Mouse (Mus musculus) thymus, postnatal 25 days (tissue): ENCODE measurements around the gene Bak1.

Experiments
- DNase-seq: peaks from one replicate; pipeline ENCODE4 v3.0.0; 2022

The Bak1 gene

GRCm38 (mm10) chr17:26975415-26975814, 53.4 kb downstream of the Bak1 start:
- DNase-seq: no peak

GRCm38 (mm10) chr17:26974547-26974946, 54.3 kb downstream of the Bak1 start:
- no peak for DNase-seq

GRCm38 (mm10) chr17:26972703-26973574, 55.9 kb downstream of the Bak1 start, which contains the start of gene Zbtb9:
Gene Zbtb9, plus strand, starts transcription at chr17:26973167.
- peak; percentile 97 for DNase-seq

GRCm38 (mm10) chr17:26972107-26972506, 56.7 kb downstream of the Bak1 start:
- no peak for DNase-seq

DNA sequence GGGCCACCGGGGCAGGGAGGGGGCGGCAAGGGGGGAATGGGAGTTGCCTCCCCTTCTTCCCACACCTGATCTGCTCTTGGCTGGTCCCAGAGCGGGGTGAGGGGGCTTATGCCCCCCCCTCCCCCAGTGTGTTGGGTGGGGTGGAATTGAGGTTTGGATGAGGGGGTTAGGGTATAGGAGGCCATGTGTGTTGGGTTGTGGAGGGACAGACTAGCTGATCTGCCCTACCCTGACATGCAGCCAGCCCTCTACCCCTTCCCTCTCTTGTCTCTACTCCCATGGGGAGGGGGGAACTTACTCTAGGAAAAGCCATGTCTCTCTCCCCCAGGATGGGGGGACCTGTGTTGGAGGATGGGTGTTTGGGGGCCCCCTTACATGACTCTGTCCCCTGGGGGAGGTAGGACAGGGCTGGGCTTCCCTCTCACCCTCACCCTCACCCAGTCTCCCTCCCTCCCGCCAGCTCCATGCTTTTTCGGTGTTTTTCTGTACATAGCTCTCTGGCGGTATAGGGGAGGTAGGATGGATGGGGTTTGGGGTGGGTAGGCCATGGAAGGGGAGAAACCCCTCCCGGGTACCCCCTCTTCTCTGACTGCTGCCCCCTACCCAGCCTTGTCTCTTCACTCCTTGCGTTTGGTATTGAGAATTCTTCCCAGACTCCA, 57.4 kb downstream of the Bak1 start:
- no peak for DNase-seq

DNA sequence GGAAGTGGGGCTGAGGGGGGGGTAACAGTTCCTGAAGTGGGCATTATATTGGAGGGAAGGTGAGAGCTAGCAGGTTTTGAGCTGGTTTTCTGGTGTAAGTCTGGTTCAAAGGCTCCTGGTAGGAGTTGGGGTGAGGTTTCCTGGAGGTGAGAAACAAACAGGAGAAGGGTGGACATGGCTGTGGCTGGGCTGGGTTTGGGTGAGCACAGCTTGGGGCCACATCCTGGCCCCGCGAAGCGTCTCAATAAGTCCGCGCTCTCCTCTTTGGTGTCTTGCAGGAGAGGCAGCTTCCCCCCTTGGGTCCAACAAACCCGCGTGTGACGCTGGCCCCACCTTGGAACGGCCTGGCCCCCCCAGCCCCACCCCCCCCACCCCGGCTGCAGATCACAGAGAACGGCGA, 58.6 kb downstream of the Bak1 start:
- DNase-seq: no peak
